Mouse (Mus musculus) kidney, embryonic 14.5 days (tissue): ENCODE data around the gene Dlg5. TPM values are rescaled to one million over a fixed set of nuclear protein-coding genes. Genes with fewer than 3 reads are reported as not detected.

Experiments used
- ATAC-seq: fragments of 200-750 bp; cut with Nextera tagmentation; 2 replicates; pipeline ENCODE4 v1.8.0; 2017; ENCODE audit warnings: moderate number of reproducible peaks, mild to moderate bottlenecking, moderate TSS enrichment, moderate library complexity; ENCODE audit not compliant: low FRiP score, low TSS enrichment
- H3K27ac ChIP-seq: fragments of 300-500 bp; sonication (generic); 2 replicates; pipeline ENCODE4 v1.5.1; 2014; ENCODE audit warnings: low read depth, mild to moderate bottlenecking, low read length, moderate library complexity, mixed read lengths
- H3K27me3 ChIP-seq: fragments of 300-500 bp; sonication (generic); 2 replicates; pipeline ENCODE4 v1.6.1; 2014; ENCODE audit warnings: mild to moderate bottlenecking, low read length; ENCODE audit not compliant: control insufficient read depth, insufficient read depth
- H3K36me3 ChIP-seq: fragments of 300-500 bp; sonication (generic); 2 replicates; pipeline ENCODE4 v1.6.1; 2014; ENCODE audit warnings: low read length, mixed read lengths; ENCODE audit not compliant: control insufficient read depth, insufficient read depth
- H3K4me1 ChIP-seq: fragments of 300-500 bp; sonication (generic); 2 replicates; pipeline ENCODE4 v1.6.1; 2014; ENCODE audit warnings: low read length, mixed read lengths; ENCODE audit not compliant: control insufficient read depth, insufficient read depth
- H3K4me2 ChIP-seq: fragments of 300-500 bp; sonication (generic); replicated peaks from 2 replicates; pipeline ENCODE4 v1.6.1; 2014; ENCODE audit warnings: low read depth, mild to moderate bottlenecking, low read length
- H3K4me3 ChIP-seq: fragments of 300-500 bp; sonication (generic); 2 replicates; pipeline ENCODE4 v1.5.1; 2014; ENCODE audit warnings: mild to moderate bottlenecking, low read length
- H3K9ac ChIP-seq: fragments of 300-500 bp; sonication (generic); 2 replicates; pipeline ENCODE4 v1.6.1; 2014; ENCODE audit warnings: low read depth, mild to moderate bottlenecking, low read length, moderate library complexity
- H3K9me3 ChIP-seq: fragments of 300-500 bp; sonication (generic); 2 replicates; pipeline ENCODE4 v1.6.1; 2016; ENCODE audit warnings: low read length; ENCODE audit not compliant: control insufficient read depth
- WGBS: fragments of 180-500 bp; shearing (Covaris S2); extraction: QIAGEN DNeasy Blood & Tissue Kit; methylation state at CpG from one replicate; pipeline ENCODE4 v1.1.7; 2014; 5-methylcytosine and 5-hydroxymethylcytosine counted together
- polyA plus RNA-seq: library from polyadenylated mRNA; unstranded; fragments of >200 nt; fragmentation: Nextera tagmentation; extraction: Ambion mirVana; gene quantifications from 2 replicates; pipeline ENCODE4 v1.2.1, GENCODE M21; 2014

Dlg5 gene
- polyA plus RNA-seq, 1 experiment from 2014 or later = 26.9 TPM

- Histone ChIP-seq H3K27me3 (no peaks in the 10 kb centered on the region), H3K9me3 (no peaks in the 10 kb centered on the region), H3K4me2 (no peak overlapping the region), H3K36me3 (peaks cover 59% of the 10 kb centered on the region), H3K9ac (no peak overlapping the region), H3K4me1 (no peaks in the 10 kb centered on the region), H3K27ac (no peak overlapping the region), H3K4me3 (no peak overlapping the region)
- no peak for ATAC-seq
- WGBS = 78% methylated on average over 7 of the region's 7 CpGs
Measured at GRCm38 (mm10) chr14:24134623-24135290, 111.0 kb downstream of the Dlg5 start.

GRCm38 (mm10) chr14:24133801-24134200, 111.9 kb downstream of the Dlg5 start:
- 91% methylated on average over 8 of the region's 8 CpGs for WGBS
- Histone ChIP-seq H3K4me2 (no peak overlapping the region), H3K4me1 (no peaks in the 10 kb centered on the region), H3K36me3 (peaks cover 50% of the 10 kb centered on the region), H3K9me3 (no peaks in the 10 kb centered on the region), H3K27me3 (no peaks in the 10 kb centered on the region), H3K9ac (no peak overlapping the region), H3K27ac (no peak overlapping the region), H3K4me3 (no peak overlapping the region)
- ATAC-seq = no peak

- Histone ChIP-seq H3K36me3 (peaks cover 32% of the 10 kb centered on the region), H3K27ac (no peak overlapping the region), H3K27me3 (no peaks in the 10 kb centered on the region), H3K4me2 (no peak overlapping the region), H3K9me3 (no peaks in the 10 kb centered on the region), H3K9ac (no peak overlapping the region), H3K4me3 (no peak overlapping the region), H3K4me1 (no peaks in the 10 kb centered on the region)
- WGBS = 37% methylated on average over 4 of the region's 4 CpGs
- ATAC-seq = no peak
Measured at GRCm38 (mm10) chr14:24132092-24132491, 113.6 kb downstream of the Dlg5 start.

GRCm38 (mm10) chr14:24125069-24125468, 120.7 kb downstream of the Dlg5 start:
- Histone ChIP-seq H3K9ac (no peak overlapping the region), H3K27ac (no peak overlapping the region), H3K4me2 (no peak overlapping the region), H3K36me3 (no peaks in the 10 kb centered on the region), H3K4me1 (no peaks in the 10 kb centered on the region), H3K9me3 (no peaks in the 10 kb centered on the region), H3K27me3 (no peaks in the 10 kb centered on the region), H3K4me3 (no peak overlapping the region)
- ATAC-seq = no peak
- WGBS = 85% methylated on average over 2 of the region's 2 CpGs

GRCm38 (mm10) chr14:24124171-24124570, 121.5 kb downstream of the Dlg5 start:
- WGBS = 71% methylated on average over 1 of the region's 1 CpGs
- Histone ChIP-seq H3K27ac (no peak overlapping the region), H3K36me3 (no peaks in the 10 kb centered on the region), H3K27me3 (no peaks in the 10 kb centered on the region), H3K4me1 (no peaks in the 10 kb centered on the region), H3K9ac (no peak overlapping the region), H3K9me3 (no peaks in the 10 kb centered on the region), H3K4me3 (no peak overlapping the region), H3K4me2 (no peak overlapping the region)
- ATAC-seq = no peak

GRCm38 (mm10) chr14:24106734-24107133, 139.0 kb downstream of the Dlg5 start:
- ATAC-seq = no peak
- 71% methylated on average over 2 of the region's 2 CpGs for WGBS
- no peaks in the 10 kb centered on the region for H3K27me3 ChIP-seq
- no peaks in the 10 kb centered on the region for H3K9me3 ChIP-seq
- no peak overlapping the region for H3K9ac ChIP-seq
- no peaks in the 10 kb centered on the region for H3K4me1 ChIP-seq
- no peaks in the 10 kb centered on the region for H3K36me3 ChIP-seq
- H3K4me2 ChIP-seq = no peak overlapping the region
- no peak overlapping the region for H3K27ac ChIP-seq
- no peak overlapping the region for H3K4me3 ChIP-seq

- ATAC-seq = no peak
- H3K27ac ChIP-seq = no peak overlapping the region
- no peaks in the 10 kb centered on the region for H3K9me3 ChIP-seq
- H3K4me2 ChIP-seq = no peak overlapping the region
- H3K4me3 ChIP-seq = no peak overlapping the region
- 91% methylated on average over 4 of the region's 4 CpGs for WGBS
- no peaks in the 10 kb centered on the region for H3K4me1 ChIP-seq
- no peak overlapping the region for H3K9ac ChIP-seq
- H3K27me3 ChIP-seq = no peaks in the 10 kb centered on the region
- H3K36me3 ChIP-seq = no peaks in the 10 kb centered on the region
Measured at GRCm38 (mm10) chr14:24098828-24099227, 146.9 kb downstream of the Dlg5 start.

- H3K36me3 ChIP-seq = no peaks in the 10 kb centered on the region
- H3K9me3 ChIP-seq = no peaks in the 10 kb centered on the region
- no peak overlapping the region for H3K4me3 ChIP-seq
- no peaks in the 10 kb centered on the region for H3K27me3 ChIP-seq
- 84% methylated on average over 1 of the region's 1 CpGs for WGBS
- no peak overlapping the region for H3K27ac ChIP-seq
- no peak overlapping the region for H3K9ac ChIP-seq
- no peak for ATAC-seq
- H3K4me2 ChIP-seq = no peak overlapping the region
- no peaks in the 10 kb centered on the region for H3K4me1 ChIP-seq
Measured at GRCm38 (mm10) chr14:24094656-24095055, 151.1 kb downstream of the Dlg5 start.

- H3K27me3 ChIP-seq = no peaks in the 10 kb centered on the region
- ATAC-seq = no peak
- no peaks in the 10 kb centered on the region for H3K36me3 ChIP-seq
- H3K9ac ChIP-seq = no peak overlapping the region
- no peak overlapping the region for H3K4me2 ChIP-seq
- WGBS = 92% methylated on average over 4 of the region's 4 CpGs
- H3K4me1 ChIP-seq = no peaks in the 10 kb centered on the region
- H3K4me3 ChIP-seq = no peak overlapping the region
- no peaks in the 10 kb centered on the region for H3K9me3 ChIP-seq
- no peak overlapping the region for H3K27ac ChIP-seq
Measured at GRCm38 (mm10) chr14:24093221-24093620, 152.5 kb downstream of the Dlg5 start.
